Mouse (Mus musculus): ENCODE results near the gene Mrnip. TPM values are rescaled to one million over a fixed set of nuclear protein-coding genes. Genes with fewer than 3 reads are reported as not detected.

Mrnip gene
- total RNA-seq, 2 experiments from 2014 or later = 15.1 to 16.2 TPM

DNA sequence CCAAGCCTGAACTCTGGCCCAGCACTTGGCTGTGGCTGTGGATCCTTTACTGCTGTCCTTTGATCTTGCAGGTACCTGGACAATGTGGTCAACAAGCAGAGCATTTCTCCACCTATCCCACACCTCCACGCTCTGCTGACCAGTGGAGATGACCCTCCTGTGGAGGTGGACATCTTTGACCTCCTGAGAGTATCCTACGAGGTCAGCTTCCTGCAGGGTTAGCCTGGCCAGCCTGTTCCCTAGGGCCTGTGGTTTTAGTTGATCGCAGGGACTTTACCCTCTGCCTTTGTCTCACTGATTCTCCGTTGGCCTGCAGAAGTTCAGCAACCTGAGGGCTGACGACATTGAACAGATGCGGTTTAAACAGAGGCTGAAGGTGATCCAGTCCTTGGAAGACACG lies 15.9 kb upstream of the Mrnip start:
- no peak for DNase-seq (ENCODE audit: extremely low spot score in 1 of 2, low spot score in 1 of 2)

- DNase-seq (ENCODE audit: extremely low spot score in 1 of 2, low spot score in 1 of 2) = no peak
Measured at GRCm38 (mm10) chr11:50159347-50159746, 14.9 kb upstream of the Mrnip start.

GRCm38 (mm10) chr11:50161578-50162304 lies 12.5 kb upstream of the Mrnip start:
- DNase-seq (ENCODE audit: extremely low spot score in 1 of 2, low spot score in 1 of 2) = peak in 1 of 2 experiments; percentile 58

DNA sequence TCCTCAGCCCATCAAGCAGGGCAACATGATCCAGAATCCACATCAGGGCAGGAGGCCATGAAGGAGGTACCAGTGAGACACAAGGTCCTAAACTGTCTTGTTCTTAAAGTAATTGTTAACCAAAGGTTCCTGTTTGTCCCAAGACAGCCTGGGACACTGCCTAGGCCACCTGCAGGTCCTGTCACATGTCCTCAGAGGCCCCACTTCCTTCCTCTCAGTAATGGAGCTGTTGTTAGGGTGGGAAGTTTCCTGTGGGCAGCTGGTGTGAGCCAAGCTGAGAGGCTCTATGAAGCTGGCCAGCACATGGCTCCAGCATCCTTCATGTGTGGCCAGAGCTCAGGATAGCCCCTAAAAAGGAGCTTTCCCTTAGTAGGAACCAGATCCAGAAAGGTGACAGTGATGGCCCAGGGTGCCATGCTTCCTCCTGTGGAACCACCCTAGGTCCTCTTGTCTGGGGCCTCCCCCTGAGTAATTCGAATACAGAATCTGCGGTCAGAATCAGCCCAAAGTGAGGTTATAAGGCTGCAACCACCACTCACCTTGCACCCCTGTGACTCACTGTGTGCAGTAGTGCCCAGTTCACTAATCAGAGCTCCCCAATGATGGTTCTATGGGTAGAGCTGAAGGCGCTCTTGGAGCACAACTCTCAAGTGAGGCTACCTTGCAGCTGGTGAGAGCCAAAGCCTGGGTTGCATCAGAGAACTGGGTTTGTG lies 11.8 kb upstream of the Mrnip start:
- DNase-seq (ENCODE audit: extremely low spot score in 1 of 2, low spot score in 1 of 2) = no peak

GRCm38 (mm10) chr11:50168352-50168751 lies 5.9 kb upstream of the Mrnip start:
- DNase-seq (ENCODE audit: extremely low spot score in 1 of 2, low spot score in 1 of 2) = no peak

GRCm38 (mm10) chr11:50174730-50175187 lies 515 bp downstream of the Mrnip start:
- DNase-seq (ENCODE audit: extremely low spot score in 1 of 2, low spot score in 1 of 2) = peak; percentile 92 to 97

- no peak for DNase-seq (ENCODE audit: extremely low spot score in 1 of 2, low spot score in 1 of 2)
Measured at GRCm38 (mm10) chr11:50176351-50176750, 2.1 kb downstream of the Mrnip start.

GRCm38 (mm10) chr11:50177111-50177510 lies 2.9 kb downstream of the Mrnip start:
- no peak for DNase-seq (ENCODE audit: extremely low spot score in 1 of 2, low spot score in 1 of 2)

- no peak for DNase-seq (ENCODE audit: extremely low spot score in 1 of 2, low spot score in 1 of 2)
Measured at GRCm38 (mm10) chr11:50178532-50179488, 4.6 kb downstream of the Mrnip start.

- DNase-seq (ENCODE audit: extremely low spot score in 1 of 2, low spot score in 1 of 2) = no peak
Measured at GRCm38 (mm10) chr11:50180478-50181231, 6.4 kb downstream of the Mrnip start.

GRCm38 (mm10) chr11:50182702-50183101 lies 8.5 kb downstream of the Mrnip start:
- no peak for DNase-seq (ENCODE audit: extremely low spot score in 1 of 2, low spot score in 1 of 2)

- DNase-seq (ENCODE audit: extremely low spot score in 1 of 2, low spot score in 1 of 2) = no peak
Measured at GRCm38 (mm10) chr11:50184788-50185187, 10.5 kb downstream of the Mrnip start.

DNA sequence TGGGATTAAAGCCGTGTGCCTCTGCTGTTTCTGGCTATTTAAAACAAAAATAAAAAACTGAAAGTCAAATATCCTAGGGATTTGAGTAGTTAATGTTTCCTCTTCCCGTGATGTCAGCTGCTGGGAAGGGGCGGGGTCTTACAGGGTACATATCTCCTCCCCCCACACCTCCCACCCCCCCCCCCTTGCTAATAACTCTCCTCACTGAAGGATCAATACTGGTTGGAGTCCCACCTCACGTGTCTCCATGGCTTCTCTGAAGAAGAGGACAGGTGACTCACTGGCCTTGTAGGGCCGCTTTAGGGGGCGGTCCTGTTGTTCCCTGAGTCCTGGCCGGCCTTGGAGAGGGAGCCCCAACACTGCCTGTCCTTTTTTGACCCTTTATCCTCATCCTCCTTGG lies 14.4 kb downstream of the Mrnip start:
- DNase-seq (ENCODE audit: extremely low spot score in 1 of 2, low spot score in 1 of 2) = no peak

DNA sequence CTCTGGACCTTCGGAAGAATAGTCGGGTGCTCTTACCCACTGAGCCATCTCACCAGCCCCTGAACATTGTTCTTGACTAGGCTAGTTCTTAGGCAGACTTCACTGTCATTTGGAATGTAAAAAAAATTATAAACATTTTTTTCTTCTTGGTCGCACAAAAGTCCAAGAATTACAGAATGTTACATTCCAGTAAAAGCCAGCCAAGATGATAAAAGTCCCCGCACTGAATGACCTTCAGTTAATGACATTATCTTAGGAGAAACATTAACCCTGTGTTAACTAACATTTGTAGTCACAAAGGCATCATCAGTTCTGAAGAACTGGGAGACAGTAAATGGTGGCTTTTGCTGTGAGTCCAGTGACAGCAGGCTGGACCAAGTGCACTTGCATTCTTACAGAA lies 16.1 kb downstream of the Mrnip start:
- no peak for DNase-seq (ENCODE audit: extremely low spot score in 1 of 2, low spot score in 1 of 2)

GRCm38 (mm10) chr11:50192278-50192677 lies 18.0 kb downstream of the Mrnip start:
- no peak for DNase-seq (ENCODE audit: extremely low spot score in 1 of 2, low spot score in 1 of 2)

GRCm38 (mm10) chr11:50194070-50194469 lies 19.8 kb downstream of the Mrnip start:
- DNase-seq (ENCODE audit: extremely low spot score in 1 of 2, low spot score in 1 of 2) = no peak

- no peak for DNase-seq (ENCODE audit: extremely low spot score in 1 of 2, low spot score in 1 of 2)
Measured at GRCm38 (mm10) chr11:50194793-50195192, 20.5 kb downstream of the Mrnip start.

DNA sequence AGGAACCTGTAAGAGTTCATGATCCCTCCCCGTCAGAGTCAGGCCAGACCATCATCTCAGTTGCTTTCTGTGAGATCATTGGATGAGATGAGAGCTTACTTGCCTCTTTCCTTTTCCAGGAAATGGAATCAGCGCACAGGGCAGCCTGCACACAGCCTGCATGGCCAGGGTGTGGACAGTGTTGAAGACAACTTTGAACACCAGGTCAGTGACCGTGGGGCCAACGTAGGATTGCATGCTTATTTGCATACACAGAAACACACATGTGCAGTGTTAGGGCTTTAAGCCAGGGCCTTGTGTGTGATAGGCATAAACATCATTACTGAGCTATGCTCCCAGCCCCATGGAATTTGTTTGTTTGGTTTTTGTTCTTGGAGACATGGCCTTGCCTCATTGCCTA lies 23.3 kb downstream of the Mrnip start:
- DNase-seq (ENCODE audit: extremely low spot score in 1 of 2, low spot score in 1 of 2) = no peak

GRCm38 (mm10) chr11:50198219-50198846 lies 24.1 kb downstream of the Mrnip start:
- no peak for DNase-seq (ENCODE audit: extremely low spot score in 1 of 2, low spot score in 1 of 2)

- DNase-seq (ENCODE audit: extremely low spot score in 1 of 2, low spot score in 1 of 2) = no peak
Measured at GRCm38 (mm10) chr11:50198916-50199315, 24.7 kb downstream of the Mrnip start.

Data from layer of hippocampus, postnatal 25 days (tissue).